Mouse (Mus musculus): ENCODE data around the gene Mif. TPM values are rescaled to one million over a fixed set of nuclear protein-coding genes. Genes with fewer than 3 reads are reported as not detected.

The Mif gene
- total RNA-seq, 2 experiments from 2014 or later, result 771 to 828 TPM

DNA sequence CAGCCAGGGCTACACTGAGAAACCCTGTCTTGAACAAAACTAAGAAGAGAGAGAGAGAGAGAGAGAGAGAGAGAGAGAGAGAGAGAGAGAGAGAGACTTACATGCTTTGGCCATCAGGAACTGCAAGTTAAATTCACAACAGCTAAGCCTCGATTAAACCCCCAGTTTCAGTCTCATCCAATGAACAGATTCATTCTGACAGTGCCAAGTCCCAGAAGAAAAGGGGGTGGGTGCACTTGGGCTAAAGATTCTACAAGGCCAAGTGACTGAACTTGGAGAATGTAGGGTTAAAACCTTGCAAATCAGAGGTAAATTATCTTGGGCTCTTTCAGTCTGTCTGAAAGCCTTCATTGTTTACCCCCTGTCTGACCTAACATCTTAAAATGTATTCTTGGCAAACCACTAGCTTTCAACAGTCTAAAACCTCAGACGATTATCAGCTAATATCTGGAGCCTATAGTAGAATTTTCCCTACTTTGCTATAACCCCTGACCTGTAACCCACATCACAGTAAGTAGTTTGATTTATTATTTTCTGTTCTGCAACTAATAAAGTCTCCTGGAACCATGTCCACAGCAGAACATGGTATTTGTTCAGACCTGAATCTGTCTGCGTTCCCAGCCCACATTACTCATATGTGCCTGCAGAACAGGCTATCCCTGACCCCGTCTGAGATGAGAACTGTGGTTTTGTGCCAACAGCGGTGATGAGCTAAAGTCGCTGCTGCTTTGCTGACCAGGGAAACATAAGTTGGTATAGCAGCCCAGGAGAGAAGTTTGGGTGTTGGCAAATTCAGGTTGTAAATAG lies 20.9 kb upstream of the Mif start:
- intact Hi-C loops (cut with DNase I), result no loop called here

DNA sequence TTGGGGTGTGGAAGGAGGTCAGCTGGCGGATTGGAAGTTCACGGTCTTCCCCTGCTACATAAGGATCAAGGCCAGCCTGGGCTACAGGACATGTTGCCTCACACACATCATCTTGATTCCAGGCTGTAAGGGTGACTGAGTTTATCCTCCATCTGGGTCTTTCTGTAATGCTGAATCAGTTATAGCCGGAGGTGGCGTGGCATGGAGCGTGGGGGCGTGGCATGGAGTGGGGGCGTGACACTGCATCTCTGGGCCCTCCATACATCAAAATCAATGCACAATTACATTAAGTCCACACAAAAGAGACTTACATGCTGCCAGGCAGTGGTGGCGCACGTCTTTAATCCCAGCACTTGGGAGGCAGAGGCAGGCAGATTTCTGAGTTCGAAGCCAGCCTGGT lies 20.3 kb upstream of the Mif start:
- no peak for DNase-seq (ENCODE audit: extremely low spot score in 1 of 2, low spot score in 2 of 2)
- intact Hi-C loops (cut with DNase I), result no loop called here

More for the DNA sequence above, 20.9 kb upstream of the Mif start:
- no peak for DNase-seq (ENCODE audit: extremely low spot score in 1 of 2, low spot score in 2 of 2)

DNA sequence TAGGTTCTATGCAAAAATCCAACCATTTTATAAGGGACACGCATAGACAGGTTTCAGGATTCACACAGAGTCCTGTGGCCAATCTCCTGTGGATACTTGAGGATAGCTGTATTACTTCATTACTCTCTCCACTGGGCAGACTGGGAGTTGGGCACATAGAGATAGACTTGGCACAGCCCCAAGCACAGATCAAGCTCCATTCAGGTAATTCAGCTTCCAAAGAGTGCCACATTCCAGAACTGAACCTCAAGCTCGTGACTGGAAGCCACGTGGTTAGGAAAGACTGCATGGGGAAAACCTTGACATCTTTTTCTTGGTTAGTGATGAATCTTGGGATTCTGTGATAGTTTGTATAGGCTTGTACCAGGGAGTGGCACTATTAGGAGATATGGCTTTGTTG lies 18.8 kb upstream of the Mif start:
- intact Hi-C loops (cut with DNase I), result no loop called here

DNA sequence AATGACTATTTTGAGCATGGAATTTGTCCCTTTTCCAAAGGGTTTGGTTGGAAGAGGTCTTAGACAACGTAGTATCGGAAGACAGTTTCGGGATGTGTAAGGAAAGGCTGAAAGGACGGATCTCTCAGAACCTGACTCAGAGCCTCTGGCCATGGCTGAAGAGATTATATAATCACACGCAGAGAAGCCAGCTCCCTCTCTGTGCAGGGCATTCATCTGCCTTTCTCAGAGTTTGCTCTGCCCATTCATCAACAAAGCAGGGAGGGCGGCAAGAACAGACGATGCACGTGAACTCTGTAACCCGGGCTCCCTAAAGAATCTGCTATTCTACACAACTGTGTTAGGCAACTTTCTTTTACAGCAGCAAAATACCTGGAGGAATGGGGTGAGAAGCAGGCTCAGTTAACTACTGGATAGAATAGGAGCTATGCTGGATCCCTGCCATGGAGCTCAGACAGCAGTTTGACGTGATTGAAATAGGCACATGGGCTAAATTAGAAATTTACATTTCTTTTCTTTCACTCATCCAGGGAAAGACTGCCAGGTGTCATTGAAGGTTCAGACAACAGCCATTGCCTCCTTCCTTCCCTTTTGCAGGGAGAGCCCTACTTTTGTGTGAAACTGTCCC lies 13.6 kb upstream of the Mif start:
- DNase-seq (ENCODE audit: extremely low spot score in 1 of 2, low spot score in 2 of 2), result no peak
- intact Hi-C loops (cut with DNase I), result no loop called here

More for the DNA sequence above, 18.8 kb upstream of the Mif start:
- DNase-seq (ENCODE audit: extremely low spot score in 1 of 2, low spot score in 2 of 2), result no peak

DNA sequence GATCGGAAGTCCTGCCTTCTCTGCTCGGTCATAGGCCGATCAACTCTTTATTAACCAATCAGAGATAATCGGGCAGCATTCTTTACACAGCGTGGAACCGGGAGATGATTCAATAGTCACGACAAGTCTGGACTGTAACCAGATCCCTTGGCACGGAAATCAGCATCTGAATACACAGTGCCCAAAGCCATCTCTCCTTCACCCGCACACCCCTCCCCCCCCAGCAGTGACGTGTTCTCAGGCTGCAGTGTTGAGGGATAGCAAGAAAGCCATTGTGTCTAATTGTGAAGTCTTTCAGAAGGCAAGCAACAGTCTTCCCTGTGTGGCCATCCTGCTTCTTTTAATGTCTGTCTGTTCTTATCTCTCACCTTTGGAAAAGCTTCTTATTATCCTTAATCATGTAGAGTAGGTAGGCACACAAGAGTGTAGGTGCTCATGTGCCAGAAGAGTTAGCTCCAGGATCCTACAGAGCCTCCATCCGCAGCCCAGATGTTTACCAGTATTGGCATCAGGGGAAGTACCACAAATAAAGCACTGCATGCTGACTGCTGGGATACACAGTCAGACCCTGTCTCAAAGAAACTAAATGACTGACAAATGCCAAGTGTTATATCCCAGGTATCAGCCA lies 13.0 kb upstream of the Mif start:
- intact Hi-C loops (cut with DNase I), result no loop called here
- peak; percentile 86 to 88 for DNase-seq (ENCODE audit: extremely low spot score in 1 of 2, low spot score in 2 of 2)

DNA sequence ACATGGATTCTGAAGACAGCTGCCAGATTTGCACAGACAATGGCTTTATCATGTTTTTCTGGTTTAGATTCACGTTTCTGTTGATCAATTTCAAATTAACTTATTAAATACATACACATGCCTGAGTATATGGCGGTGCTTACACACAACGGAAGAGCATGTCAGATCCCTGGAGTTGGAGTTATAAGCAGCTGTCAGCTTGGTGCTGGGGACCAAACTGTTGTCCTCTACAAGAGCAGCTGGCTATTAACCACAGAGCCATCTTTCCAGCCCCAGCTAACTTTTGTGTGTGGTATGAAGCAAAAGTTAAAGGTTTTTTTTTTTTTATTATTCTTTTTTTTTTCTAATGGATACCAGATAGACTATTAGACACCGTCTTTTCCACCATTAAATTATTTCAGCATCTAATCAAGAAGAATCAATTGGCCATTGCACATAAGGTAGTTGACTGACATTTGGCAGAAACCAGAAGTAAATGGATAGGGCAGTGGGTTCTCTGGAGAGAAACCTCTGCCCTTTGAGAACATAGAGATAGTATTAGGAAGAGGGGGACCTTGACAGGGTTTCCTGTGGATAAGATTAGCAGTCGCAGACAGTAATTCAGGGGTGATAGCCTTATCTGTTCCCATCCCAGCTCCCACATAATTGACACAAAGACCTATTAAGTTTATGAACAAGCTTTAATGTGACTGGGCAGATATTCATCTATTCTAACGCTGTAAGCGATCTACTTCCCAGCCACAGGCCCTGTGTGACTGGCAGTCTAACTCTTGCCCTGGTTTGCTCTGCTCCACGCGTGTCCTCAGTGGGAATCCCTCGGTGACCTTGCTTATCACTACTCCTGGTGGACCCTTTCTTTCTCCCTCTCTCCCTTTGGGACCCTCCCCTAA lies 12.2 kb upstream of the Mif start:
- intact Hi-C loops (cut with DNase I), result no loop called here

DNA sequence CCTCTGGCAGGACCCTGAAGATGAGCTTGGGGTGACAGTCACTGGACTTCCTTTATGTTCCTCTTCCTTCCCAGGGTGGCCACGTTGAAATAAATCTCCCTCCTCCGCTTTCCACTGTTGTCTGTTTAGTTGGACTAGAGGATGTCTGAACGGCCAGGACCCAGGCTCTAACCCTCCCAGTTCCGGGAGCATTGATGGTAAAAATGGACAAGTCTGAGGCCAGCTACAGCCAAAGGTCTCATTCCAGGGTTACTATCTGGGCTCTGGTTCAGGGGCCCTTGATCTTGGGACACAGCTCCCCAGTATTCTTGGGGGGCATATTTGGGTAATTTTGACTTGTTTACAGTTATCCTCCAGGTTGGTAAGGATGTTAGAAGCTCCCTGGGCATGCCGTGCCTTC lies 1.5 kb upstream of the Mif start:
- intact Hi-C loops (cut with DNase I), result no loop called here
- DNase-seq (ENCODE audit: extremely low spot score in 1 of 2, low spot score in 2 of 2), result no peak

More for the DNA sequence above, 12.2 kb upstream of the Mif start:
- DNase-seq (ENCODE audit: extremely low spot score in 1 of 2, low spot score in 2 of 2), result no peak

DNA sequence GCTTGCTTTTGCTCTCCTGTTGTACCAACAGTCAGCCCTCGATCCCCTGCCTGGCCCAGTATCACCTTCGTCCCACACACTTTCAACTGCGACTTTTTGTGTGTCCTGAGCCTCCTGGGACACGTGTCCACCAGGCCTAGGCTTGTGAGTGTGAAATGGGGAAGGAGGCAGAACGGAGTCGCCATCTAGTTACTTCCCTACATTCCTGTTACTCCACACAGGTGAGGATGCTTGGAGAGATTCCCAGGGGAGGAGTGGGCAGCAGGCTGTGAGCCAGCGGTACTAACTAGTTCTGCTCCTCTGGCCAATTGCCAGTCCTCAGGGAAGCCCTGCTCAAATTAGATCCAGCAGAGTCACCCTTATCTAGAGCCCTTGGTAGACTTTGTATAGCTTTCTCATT lies 706 bp upstream of the Mif start:
- DNase-seq (ENCODE audit: extremely low spot score in 1 of 2, low spot score in 2 of 2), result no peak
- intact Hi-C loops (cut with DNase I), result no loop called here

DNA sequence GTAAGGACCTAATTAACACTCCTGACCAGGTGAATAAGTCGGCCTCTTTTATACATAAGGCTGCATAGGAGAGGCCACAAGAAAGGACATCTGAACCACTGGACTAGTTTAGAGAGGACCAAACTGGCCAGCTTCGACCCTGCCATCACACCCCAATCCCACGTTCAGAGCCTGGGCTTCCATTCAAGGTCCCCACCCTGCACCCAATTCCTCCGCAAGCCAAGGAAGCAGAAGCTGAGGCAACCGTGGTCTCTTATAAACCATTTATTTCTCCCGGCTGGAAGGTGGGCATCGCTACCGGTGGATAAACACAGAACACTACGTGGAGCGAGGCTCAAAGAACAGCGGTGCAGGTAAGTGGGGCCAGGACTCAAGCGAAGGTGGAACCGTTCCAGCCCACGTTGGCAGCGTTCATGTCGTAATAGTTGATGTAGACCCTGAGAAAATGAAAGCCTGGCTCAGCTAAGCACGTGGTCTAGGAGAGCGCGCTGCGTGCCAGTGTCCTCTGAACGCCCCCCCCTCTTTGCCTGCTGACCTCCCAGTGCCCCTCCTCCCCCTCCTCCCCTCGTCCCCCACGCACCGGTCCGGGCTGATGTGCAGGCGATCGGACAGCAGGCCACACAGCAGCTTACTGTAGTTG lies 813 bp downstream of the Mif start:
- intact Hi-C loops (cut with DNase I), result no loop called here

DNA sequence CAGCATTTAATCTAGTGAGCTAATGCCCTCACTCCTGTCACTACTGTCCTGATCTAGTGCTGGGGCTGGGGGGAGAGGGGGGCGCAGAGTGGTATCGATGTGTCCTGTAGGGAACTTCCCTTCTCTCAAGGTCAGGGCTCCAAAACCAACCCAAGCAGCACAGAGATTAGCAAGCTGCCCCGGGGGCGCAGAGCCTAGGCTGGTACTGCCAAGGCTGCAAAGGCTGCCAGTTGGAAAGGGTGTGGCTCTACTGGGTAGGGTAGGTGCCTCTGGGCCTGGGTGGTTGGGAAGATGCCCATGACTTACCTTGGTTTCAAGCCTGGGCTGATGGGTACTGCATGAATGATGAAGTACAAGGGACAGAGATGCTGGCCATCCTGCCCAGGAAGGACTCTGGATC lies 2.4 kb downstream of the Mif start:
- DNase-seq (ENCODE audit: extremely low spot score in 1 of 2, low spot score in 2 of 2), result no peak
- intact Hi-C loops (cut with DNase I), result no loop called here

More for the DNA sequence above, 813 bp downstream of the Mif start:
- peak in 1 of 2 experiments; percentile 57 for DNase-seq (ENCODE audit: extremely low spot score in 1 of 2, low spot score in 2 of 2)

DNA sequence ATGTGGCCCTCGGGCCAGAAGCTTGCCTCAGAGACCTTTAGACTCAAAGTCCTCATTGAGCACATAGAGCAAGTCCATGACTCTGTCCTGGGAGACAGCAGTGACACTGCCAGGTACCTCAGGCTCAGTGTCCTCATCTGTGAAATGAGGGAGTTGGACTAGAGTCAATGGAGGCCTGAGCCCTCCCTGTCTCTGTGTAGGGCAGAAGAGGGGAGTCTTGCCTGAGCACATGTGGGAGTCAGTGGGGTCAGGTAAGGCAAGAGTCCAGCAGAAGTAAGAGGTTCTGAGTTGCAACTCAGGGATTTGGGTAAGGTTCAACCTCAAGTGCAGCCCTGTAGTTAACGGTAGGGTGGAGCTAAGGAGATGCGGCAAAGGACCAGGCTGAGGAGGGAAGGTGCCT lies 3.1 kb downstream of the Mif start:
- intact Hi-C loops (cut with DNase I), result no loop called here
- DNase-seq (ENCODE audit: extremely low spot score in 1 of 2, low spot score in 2 of 2), result no peak

DNA sequence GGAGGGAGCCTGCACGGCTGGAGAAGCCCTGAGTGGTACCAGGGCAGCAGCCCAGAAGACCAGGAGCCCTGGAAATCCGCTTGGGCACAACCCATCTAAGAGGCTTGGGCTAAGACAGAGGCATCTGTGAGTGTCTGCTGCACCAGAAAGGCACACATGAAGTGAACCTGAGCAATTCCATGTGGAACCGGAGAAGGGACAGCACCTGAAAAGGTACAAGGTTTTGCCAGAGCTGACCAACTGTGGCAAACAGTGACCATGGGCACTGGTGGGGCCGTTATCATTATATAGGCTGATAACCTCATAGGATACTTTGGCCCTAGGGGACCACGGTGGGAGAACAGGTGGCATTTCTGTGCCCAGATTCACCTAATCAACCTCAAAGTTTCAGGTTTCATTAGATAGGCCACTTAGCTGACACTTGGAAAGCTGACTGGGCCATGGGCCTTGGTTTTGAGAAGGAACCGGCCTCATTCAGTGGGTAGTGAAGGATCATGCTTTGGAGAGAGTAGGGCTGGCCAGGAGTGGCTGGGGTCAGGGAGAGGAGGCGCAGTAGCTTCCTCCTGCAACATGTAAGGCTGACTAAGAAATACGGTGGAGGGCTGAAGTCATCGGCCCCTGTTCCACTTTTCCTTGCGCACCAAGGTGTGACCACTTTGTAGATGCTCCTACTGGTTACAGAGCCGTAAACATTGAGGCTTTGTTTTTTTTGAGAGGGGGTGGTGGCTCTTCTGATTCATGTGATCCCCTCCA lies 3.7 kb downstream of the Mif start:
- intact Hi-C loops (cut with DNase I), result no loop called here
- DNase-seq (ENCODE audit: extremely low spot score in 1 of 2, low spot score in 2 of 2), result no peak

DNA sequence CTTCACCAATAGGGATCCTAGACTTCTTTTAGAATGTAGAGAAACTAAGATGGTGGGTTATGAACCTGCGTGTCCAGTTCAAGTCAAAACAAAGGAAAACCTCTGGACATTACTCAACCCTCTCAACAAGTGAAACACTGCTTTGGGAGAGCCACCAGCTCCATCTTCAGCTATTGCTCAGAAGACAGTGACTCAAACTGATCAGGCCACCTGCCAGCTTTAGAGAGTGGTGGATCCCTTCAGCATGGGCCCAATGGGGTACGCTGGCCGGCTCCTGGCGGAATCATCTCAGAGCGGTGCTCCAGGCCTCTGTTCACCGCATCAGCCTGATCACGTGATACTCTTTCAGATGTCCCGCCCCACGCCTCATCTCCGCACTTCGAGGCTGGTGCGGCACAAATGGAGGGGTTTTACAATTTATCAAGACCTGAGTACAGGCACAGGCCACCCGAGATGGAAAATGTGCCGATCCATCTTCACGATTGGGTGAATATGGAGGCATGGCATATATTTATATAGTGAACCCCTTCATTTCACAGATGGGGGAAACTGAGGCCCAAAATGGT lies 4.5 kb downstream of the Mif start:
- no peak for DNase-seq (ENCODE audit: extremely low spot score in 1 of 2, low spot score in 2 of 2)
- intact Hi-C loops (cut with DNase I), result no loop called here

DNA sequence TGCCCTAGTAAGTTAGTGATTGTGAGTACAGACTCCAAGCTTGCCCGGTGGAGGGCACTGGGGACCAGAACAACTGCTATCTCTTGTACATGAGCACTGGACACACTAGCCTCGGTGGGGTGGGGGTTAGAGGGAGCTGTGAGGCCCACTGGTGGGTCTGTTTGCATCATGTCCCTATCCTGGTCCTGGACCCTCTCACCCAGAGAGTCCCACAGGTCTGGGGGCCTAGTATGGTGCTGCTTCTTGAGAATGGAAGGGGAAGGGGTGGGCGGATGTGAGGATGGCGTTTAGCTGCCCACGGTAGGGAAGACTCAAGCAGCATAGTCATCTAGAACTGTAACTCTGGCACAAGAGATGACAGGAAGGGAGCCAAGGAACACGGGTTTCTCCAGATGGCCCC lies 5.2 kb downstream of the Mif start:
- DNase-seq (ENCODE audit: extremely low spot score in 1 of 2, low spot score in 2 of 2), result no peak
- intact Hi-C loops (cut with DNase I), result loop anchor here (5.0 kb wide), 1 partner anchor 267 kb away; the partner anchor contains the start of gene Ggt5

DNA sequence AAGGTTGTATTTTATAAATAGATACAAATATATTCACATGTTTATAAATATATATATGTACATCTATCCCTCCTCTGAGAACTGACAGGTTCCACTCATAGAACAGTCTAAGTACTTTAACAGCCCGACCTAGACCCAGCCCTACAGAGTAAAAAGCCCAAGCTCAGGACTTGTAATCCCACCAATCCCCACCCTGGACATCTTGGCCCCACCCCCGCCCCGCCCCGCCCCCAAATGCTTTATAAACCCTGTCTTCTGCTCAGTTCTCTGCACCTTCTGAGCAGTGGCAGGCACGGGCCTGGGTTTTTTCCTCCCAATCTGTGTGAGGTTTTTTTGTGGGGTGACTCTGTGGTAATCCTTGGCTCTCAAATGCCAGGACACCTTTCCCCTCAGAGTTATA lies 5.9 kb downstream of the Mif start:
- DNase-seq (ENCODE audit: extremely low spot score in 1 of 2, low spot score in 2 of 2), result no peak
- intact Hi-C loops (cut with DNase I), result loop anchor here (5.0 kb wide), 1 partner anchor 267 kb away; the partner anchor contains the start of gene Ggt5

DNA sequence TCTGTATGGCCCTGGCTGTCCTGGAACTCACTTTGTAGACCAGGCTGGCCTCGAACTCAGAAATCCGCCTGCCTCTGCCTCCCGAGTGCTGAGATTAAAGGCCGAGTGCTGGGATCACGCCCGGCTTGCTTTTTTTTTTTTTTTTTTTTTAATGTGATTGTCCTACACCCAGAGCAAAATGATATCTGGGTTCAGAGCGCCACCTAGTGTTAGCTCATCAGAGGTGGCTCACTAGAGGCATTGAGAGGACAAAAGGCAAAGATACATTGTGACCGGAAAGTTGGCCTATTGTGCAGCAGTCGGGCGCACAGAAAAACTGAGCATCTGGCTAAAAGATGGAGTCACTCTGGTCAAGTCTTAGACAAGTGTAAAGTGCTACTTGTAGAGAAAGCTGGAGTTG lies 6.6 kb downstream of the Mif start:
- DNase-seq (ENCODE audit: extremely low spot score in 1 of 2, low spot score in 2 of 2), result peak; percentile 78 to 86
- intact Hi-C loops (cut with DNase I), result loop anchor here (2.0 to 5.0 kb wide), 2 partner anchors 109 to 266 kb away; partner anchors contain the start of gene Ggt5

DNA sequence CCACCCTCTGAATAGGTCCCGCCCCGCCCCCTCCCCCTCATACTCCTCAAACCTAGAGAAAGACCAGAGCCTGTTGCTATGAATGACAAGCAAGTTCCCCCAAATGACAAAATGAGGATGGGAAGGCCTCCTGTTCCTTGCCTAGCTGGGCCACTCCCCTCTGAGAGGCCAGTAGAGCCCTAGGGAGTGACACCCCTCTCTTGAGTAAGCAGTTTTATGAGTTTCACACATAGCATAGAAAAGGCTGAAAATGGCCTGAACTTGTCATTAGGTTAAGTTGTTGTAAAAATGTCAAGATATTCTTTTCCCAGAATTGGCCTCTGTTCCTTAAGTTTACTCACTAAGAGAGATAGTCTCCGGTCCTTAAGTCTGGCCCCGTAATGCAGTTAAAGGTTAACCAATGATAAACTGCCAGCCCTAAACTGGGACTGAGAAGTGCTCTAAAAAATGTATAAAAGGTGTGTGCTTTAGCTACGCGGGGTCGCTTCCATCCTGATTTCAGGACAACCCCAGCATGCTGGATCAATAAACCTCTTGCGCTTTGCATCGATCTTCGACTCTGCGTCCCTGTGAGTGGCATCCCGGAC lies 7.4 kb downstream of the Mif start:
- no peak for DNase-seq (ENCODE audit: extremely low spot score in 1 of 2, low spot score in 2 of 2)
- intact Hi-C loops (cut with DNase I), result loop anchor here (2.0 to 5.0 kb wide), 2 partner anchors 108 to 265 kb away; partner anchors contain the start of gene Ggt5

Measured in left cerebral cortex, postnatal 10 days (tissue).